Mouse (Mus musculus) heart, embryonic 10.5 days (tissue): Measurements from ENCODE around the gene Nr4a3. TPM values are rescaled to one million over a fixed set of nuclear protein-coding genes. Genes with fewer than 3 reads are reported as not detected.

Source experiments
- DNase-seq: peaks from one replicate; pipeline ENCODE4 v3.0.0-alpha.2; 2017; ENCODE audit warnings: low spot score
- H3K27ac ChIP-seq: fragments of 300-500 bp; sonication (generic); 2 replicates; pipeline ENCODE4 v1.5.1; 2016; ENCODE audit warnings: mild to moderate bottlenecking
- H3K27me3 ChIP-seq: fragments of 300-500 bp; sonication (generic); 2 replicates; pipeline ENCODE4 v1.6.1; 2016; ENCODE audit warnings: mild to moderate bottlenecking; ENCODE audit not compliant: poor library complexity, insufficient read depth, severe bottlenecking
- H3K36me3 ChIP-seq: fragments of 300-500 bp; sonication (generic); 2 replicates; pipeline ENCODE4 v1.6.1; 2016; ENCODE audit warnings: mild to moderate bottlenecking, moderate library complexity
- H3K4me1 ChIP-seq: fragments of 300-500 bp; sonication (generic); 2 replicates; pipeline ENCODE4 v1.6.1; 2016; ENCODE audit warnings: mild to moderate bottlenecking
- H3K4me3 ChIP-seq: fragments of 300-500 bp; sonication (generic); 2 replicates; pipeline ENCODE4 v1.5.1; 2016; ENCODE audit warnings: mild to moderate bottlenecking, moderate library complexity
- H3K9me3 ChIP-seq: fragments of 300-500 bp; sonication (generic); 2 replicates; pipeline ENCODE4 v1.6.1; 2016; ENCODE audit warnings: mild to moderate bottlenecking, moderate library complexity
- WGBS: fragments of 180-500 bp; shearing (Covaris S2); methylation state at CpG from one replicate; pipeline ENCODE4 v1.1.7; 2016; 5-methylcytosine and 5-hydroxymethylcytosine counted together
- polyA plus RNA-seq: library from polyadenylated mRNA; unstranded; fragments of >200 nt; fragmentation: Nextera tagmentation; extraction: Ambion mirVana; gene quantifications from 2 replicates; pipeline ENCODE4 v1.2.1, GENCODE M21; 2016

Gene Nr4a3
- polyA plus RNA-seq, 1 experiment from 2014 or later = 0.09 TPM

DNA sequence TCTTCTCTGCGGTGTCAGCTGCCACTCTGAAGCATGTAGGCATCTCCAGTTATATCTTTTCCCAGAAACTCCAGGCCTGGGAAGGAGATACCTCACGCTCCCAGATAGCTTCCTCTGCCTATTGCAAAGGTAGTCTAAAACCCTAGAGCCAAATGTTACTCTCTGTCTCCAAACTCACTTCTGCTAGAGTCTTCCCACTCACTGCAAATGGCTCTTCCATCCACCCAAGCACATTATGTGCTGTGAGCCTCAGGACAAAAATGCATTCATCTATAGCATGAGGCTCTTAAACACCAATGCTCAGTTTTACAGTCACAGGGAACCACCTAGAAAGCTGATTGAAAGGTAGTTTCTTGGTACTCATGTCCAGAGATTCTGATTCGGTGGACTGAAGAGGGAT lies 48.3 kb downstream of the Nr4a3 start:
- Histone ChIP-seq H3K27ac (no peak overlapping the region), H3K4me1 (no peaks in the 10 kb centered on the region), H3K27me3 (no peaks in the 10 kb centered on the region), H3K9me3 (no peaks in the 10 kb centered on the region), H3K36me3 (no peaks in the 10 kb centered on the region), H3K4me3 (no peak overlapping the region)
- DNase-seq = no peak
- WGBS = 73% methylated on average over 3 of the region's 3 CpGs

DNA sequence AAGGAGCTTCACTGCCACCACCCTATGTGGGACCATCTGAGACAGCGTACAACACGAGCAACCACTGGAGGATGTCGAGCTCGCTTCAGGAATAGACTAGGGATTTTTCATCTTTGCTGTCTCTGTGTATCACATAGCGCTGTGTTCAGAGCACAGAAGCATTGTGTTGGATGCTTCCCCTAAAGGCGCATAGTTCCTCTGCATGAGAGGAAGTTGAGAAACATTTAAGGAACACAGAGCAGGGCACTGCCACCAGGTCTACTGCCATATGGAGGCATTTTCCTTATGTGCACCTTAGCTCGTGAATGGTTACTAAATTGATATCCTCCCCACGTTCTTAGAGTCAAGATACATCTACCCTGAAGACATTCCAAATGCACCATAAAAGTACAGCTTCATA lies 55.3 kb downstream of the Nr4a3 start:
- H3K27me3 ChIP-seq = peaks cover 10% of the 10 kb centered on the region; the same call in 1 of the 2 replicates
- no peaks in the 10 kb centered on the region for H3K9me3 ChIP-seq
- no peak for DNase-seq
- H3K36me3 ChIP-seq = no peaks in the 10 kb centered on the region
- no peak overlapping the region for H3K27ac ChIP-seq
- no peak overlapping the region for H3K4me3 ChIP-seq
- H3K4me1 ChIP-seq = no peaks in the 10 kb centered on the region
- whole genome bisulfite sequencing = 81% methylated on average over 8 of the region's 8 CpGs

DNA sequence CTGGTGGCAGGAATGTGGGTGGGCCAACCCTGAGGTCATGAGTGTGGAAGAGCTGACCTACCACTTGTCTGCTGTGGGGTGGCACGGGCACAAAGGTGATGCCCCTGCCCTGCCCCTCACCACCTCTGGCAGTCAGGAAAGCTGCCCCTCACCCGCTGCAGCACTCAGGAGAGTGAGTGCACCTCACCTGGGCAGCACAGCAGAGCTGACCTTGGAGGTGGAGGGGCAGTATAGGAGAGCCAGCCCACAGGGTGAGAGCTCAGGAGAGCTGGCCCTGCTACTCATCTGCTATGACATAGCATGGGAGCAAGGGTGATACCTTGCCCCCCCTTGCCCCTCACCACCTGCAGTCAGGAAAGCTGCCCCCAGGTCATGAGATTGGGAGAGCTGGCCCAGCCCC lies 57.0 kb downstream of the Nr4a3 start:
- no peaks in the 10 kb centered on the region for H3K36me3 ChIP-seq
- peaks cover 10% of the 10 kb centered on the region; the same call in 1 of the 2 replicates for H3K27me3 ChIP-seq
- H3K4me1 ChIP-seq = no peaks in the 10 kb centered on the region
- no peaks in the 10 kb centered on the region for H3K9me3 ChIP-seq
- H3K27ac ChIP-seq = no peak overlapping the region
- H3K4me3 ChIP-seq = no peak overlapping the region
- no peak for DNase-seq
- 81% methylated on average over 2 of the region's 2 CpGs for WGBS

DNA sequence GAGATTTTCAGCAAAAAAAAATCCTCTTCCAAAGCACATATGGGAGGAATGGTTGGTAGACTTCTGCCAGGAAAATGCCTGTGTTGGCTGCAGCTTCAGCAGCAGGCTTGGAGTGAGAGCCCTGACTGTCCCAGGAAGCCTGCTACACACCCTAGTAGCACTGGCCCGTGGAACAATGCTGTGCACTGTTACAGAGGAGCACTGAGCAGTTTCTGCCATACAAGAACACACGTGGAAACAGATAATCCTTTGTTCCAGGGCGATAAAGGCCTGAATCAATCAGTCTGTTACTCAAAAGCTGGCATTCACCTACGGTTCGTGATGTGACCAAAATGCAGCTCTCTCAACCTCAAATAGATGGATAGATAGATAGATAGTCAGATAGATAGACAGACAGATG lies 60.4 kb downstream of the Nr4a3 start:
- Histone ChIP-seq H3K36me3 (no peaks in the 10 kb centered on the region), H3K4me3 (no peak overlapping the region), H3K4me1 (no peaks in the 10 kb centered on the region), H3K27me3 (peaks cover 10% of the 10 kb centered on the region; the same call in 1 of the 2 replicates), H3K9me3 (no peaks in the 10 kb centered on the region), H3K27ac (no peak overlapping the region)
- DNase-seq = no peak
- WGBS = 69% methylated on average over 5 of the region's 5 CpGs

DNA sequence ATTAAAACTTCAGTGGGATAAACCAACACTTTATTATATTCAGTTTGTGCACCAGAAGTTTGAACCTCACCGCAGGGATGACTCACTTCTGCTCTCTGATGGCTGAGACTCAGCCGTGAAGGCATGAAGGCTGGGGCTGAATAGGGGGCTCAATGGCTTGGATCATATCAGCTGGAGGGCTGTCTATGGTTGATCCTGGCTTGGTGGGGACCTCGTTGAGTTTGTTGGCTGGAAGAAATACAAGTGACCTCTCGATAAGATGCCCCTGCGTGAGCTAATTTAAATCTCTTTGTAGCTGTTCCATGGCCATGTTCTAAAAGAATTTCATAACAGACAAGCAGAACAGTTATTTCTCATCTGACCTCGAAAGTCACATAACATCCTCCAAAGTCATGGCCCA lies 62.1 kb downstream of the Nr4a3 start:
- 84% methylated on average over 6 of the region's 6 CpGs for WGBS
- no peaks in the 10 kb centered on the region for H3K9me3 ChIP-seq
- peaks cover 3% of the 10 kb centered on the region; the same call in 1 of the 2 replicates for H3K27me3 ChIP-seq
- no peak for DNase-seq
- H3K27ac ChIP-seq = no peak overlapping the region
- H3K4me3 ChIP-seq = no peak overlapping the region
- H3K4me1 ChIP-seq = no peaks in the 10 kb centered on the region
- H3K36me3 ChIP-seq = no peaks in the 10 kb centered on the region

DNA sequence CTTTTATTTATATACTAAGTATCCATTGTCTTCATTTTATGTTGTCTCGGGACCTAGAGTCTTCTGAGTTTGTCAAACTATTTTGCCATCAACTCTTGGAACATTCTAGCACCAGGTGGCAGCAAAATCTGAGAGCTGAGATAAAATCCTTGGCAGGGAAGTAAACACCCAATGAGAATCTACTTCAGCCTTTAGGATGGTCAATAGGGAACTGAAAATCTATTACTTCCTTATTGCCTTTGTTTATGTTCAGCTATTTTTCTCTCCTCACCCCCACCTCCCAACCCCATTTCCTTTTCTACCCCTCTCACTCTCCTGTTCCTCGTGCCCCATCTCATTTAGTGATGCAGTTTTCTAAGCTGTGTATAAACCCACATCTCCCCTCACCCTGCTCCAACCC lies 63.6 kb downstream of the Nr4a3 start:
- Histone ChIP-seq H3K9me3 (no peaks in the 10 kb centered on the region), H3K4me3 (no peak overlapping the region), H3K27me3 (no peaks in the 10 kb centered on the region), H3K4me1 (no peaks in the 10 kb centered on the region), H3K27ac (no peak overlapping the region), H3K36me3 (no peaks in the 10 kb centered on the region)
- no peak for DNase-seq
- 74% methylated on average over 2 of the region's 2 CpGs for WGBS

DNA sequence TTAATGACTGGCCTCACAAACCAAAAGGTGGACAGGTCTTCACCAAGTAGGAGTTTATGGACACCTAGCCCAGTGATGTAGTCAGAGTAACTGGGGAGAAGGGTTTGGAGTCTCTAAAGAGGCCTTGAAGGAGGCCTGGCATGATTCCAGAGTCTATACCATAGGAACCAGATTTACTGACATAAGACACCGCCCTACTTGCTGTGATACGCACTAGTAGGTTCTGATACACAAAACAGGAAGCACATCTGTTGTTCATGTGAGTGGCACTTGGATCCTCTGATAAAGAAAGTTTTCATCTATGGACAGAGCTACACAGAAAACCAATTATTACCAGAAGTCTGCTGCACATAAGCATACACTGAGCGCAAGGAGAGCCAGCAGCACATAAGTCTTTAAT lies 65.4 kb downstream of the Nr4a3 start:
- WGBS = 81% methylated on average over 3 of the region's 3 CpGs
- no peak overlapping the region for H3K4me3 ChIP-seq
- DNase-seq = no peak
- no peaks in the 10 kb centered on the region for H3K9me3 ChIP-seq
- H3K36me3 ChIP-seq = no peaks in the 10 kb centered on the region
- H3K27ac ChIP-seq = no peak overlapping the region
- H3K4me1 ChIP-seq = no peaks in the 10 kb centered on the region
- H3K27me3 ChIP-seq = no peaks in the 10 kb centered on the region

DNA sequence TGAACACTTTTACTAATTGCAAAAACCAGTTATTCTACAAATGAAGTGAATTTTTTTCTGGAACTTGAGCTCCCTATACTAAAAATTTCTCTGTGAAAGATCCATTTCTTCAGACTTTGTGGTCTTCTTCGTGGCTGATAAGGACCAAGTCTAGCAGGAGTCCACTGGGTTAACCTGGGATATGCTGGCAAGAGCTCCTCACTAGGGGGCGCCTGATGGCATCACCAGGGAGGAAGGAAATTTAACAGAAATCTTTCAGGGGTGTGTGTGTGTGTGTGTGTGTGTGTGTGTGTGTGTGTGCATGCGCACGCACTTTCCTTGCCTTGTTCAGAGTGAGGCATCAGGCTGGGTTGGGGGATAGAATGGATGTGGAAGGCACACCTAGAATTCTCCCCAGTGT lies 71.2 kb downstream of the Nr4a3 start:
- Histone ChIP-seq H3K4me1 (no peaks in the 10 kb centered on the region), H3K27ac (no peak overlapping the region), H3K4me3 (no peak overlapping the region), H3K36me3 (no peaks in the 10 kb centered on the region), H3K27me3 (no peaks in the 10 kb centered on the region), H3K9me3 (no peaks in the 10 kb centered on the region)
- WGBS = 56% methylated on average over 4 of the region's 4 CpGs
- DNase-seq = no peak

DNA sequence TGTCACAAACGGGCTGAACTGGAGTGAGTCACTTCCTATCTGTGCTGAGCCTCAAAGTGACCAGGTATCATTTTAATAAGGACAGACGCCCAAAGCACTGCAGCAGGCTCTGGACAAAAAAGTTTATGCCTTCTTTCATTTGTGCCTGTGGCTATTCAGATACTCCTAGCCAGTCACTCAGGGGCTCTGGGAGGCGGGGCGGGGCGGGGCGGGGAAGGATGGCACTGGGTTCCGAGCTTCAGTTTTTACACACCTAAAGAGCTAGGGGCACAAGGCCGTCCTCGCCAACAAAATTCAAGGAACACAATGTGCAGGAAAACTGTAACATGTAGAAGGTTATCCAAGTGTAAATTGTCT lies 79.4 kb downstream of the Nr4a3 start:
- DNase-seq = no peak
- WGBS = 10% methylated on average over 9 of the region's 9 CpGs
- Histone ChIP-seq H3K9me3 (no peaks in the 10 kb centered on the region), H3K27me3 (no peaks in the 10 kb centered on the region), H3K27ac (peak overlapping the region; percentile 95; the same call in 1 of the 2 replicates), H3K4me3 (peak overlapping the region; percentile 86), H3K36me3 (no peaks in the 10 kb centered on the region), H3K4me1 (peaks cover 8% of the 10 kb centered on the region; the same call in 1 of the 2 replicates)

DNA sequence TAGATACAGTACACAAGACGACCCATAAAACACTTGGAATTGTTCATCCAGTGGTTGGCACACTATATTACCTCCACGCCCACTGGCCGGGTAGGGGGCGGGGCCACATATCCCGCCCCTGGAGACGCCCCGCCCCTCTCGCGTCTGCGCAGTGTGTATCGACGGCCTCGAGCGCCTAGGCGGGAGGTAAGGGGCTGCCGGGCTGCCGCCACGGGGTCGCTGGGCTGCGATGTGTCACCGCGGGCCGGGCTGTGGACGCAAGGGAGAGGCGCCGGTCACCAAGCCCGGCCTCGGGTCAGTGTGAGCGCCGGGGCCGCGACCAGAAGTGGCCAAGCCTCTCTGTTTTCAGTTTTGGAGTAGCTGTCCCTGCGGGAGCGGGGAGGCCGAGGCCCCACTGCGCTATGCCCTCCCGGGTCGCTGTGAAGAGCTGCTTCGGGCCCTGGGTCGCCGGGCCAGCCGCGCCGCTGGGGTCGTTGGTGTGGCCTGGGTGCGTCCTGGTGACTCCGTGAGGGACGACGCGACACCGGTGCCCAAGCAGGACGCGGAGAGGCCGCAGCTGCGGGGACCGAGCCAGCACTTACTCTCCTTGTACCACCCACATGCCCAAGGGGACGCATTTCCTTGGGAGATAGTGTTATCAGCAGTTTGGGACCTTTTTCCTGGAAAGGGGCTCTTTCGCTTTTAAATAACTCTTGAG lies 80.0 kb downstream of the Nr4a3 start, which contains the start of gene Stx17:
Gene Stx17 (plus strand): TSS at position 143 of the 697 bp plus-strand sequence.
- H3K27ac ChIP-seq = peak within 1 kb of the TSS; percentile 95
- H3K9me3 ChIP-seq = no peaks in the 10 kb centered on the region
- no peaks in the 10 kb centered on the region for H3K36me3 ChIP-seq
- peak; percentile 94 for DNase-seq
- peaks cover 8% of the 10 kb centered on the region; the same call in 1 of the 2 replicates for H3K4me1 ChIP-seq
- under 1% methylated on average over 58 of the region's 58 CpGs for whole genome bisulfite sequencing
- peak within 1 kb of the TSS; percentile 86 for H3K4me3 ChIP-seq
- no peaks in the 10 kb centered on the region for H3K27me3 ChIP-seq

DNA sequence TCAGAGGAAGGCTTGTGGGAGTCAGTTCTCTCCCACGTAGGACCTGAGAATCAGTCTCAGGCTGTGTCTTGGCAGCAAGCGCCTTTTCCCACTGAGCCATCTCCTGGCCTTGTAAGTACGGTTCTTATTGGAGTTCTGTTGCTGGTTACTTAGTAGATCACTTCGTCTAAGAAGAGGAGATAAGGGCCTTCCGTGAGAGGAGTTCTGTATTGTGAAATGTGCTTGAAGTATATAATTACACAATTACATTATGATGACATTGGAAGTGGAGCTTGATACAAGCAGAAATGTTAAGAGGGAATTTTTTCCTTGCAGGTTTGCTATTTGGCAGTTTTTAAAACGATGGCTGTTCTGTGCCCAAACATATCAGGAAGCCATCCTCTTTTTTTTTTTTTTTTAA lies 85.4 kb downstream of the Nr4a3 start:
- Histone ChIP-seq H3K27ac (no peak overlapping the region), H3K9me3 (no peaks in the 10 kb centered on the region), H3K27me3 (no peaks in the 10 kb centered on the region), H3K4me3 (no peak overlapping the region), H3K4me1 (peaks cover 2% of the 10 kb centered on the region; the same call in 1 of the 2 replicates), H3K36me3 (peaks cover 14% of the 10 kb centered on the region; the same call in 1 of the 2 replicates)
- DNase-seq = no peak
- WGBS = 88% methylated on average over 6 of the region's 6 CpGs

DNA sequence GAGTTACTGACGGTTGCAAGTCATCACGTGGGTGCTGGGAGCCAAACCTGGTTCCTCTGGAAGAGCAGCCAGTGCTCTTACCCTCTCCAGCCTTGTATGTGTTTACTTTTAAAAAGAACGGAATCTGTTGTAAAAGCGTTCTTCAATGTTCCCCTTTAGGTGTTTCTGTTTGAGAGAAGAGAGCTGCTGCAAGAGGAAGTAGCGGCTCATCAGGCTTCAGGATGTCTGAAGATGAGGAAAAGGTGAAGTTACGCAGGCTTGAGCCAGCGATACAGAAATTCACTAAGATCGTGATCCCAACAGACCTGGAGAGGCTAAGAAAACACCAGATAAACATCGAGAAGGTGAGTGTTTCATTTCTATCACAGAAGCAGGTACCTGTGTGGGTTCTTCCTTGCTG lies 86.7 kb downstream of the Nr4a3 start:
- Histone ChIP-seq H3K27me3 (no peaks in the 10 kb centered on the region), H3K4me1 (no peaks in the 10 kb centered on the region), H3K9me3 (no peaks in the 10 kb centered on the region), H3K4me3 (no peak overlapping the region), H3K36me3 (peaks cover 17% of the 10 kb centered on the region; the same call in 1 of the 2 replicates), H3K27ac (no peak overlapping the region)
- no peak for DNase-seq
- WGBS = 91% methylated on average over 9 of the region's 9 CpGs

DNA sequence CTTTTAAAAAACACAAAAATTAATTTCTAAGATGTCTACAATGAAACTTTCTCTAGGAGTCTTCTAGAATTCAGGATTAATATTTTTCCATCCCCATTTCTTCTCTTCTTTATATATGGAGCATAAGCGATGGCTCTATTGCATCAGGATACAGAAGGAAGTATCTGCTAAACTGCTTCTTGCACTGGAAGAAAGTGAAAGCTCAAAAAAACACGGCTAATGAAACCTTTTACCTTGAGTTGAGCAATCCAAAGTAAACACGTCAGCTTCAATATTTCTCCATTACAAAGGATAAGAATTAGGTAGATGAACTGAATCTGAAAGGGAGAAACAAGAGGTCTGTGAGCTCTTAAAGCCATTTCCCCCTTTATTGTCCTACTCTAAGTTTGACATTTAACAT lies 87.8 kb downstream of the Nr4a3 start:
- 82% methylated on average over 3 of the region's 3 CpGs for WGBS
- Histone ChIP-seq H3K4me3 (no peak overlapping the region), H3K27me3 (no peaks in the 10 kb centered on the region), H3K9me3 (no peaks in the 10 kb centered on the region), H3K4me1 (no peaks in the 10 kb centered on the region), H3K27ac (no peak overlapping the region), H3K36me3 (peaks cover 18% of the 10 kb centered on the region; the same call in 1 of the 2 replicates)
- DNase-seq = no peak
